Mouse (Mus musculus): ENCODE data around the gene Mad2l2. TPM values are rescaled to one million over a fixed set of nuclear protein-coding genes. Genes with fewer than 3 reads are reported as not detected.
A peak's percentile ranks its signal among the peaks of the same experiment; 100 is the strongest.
"Not testable (repeated sequence)": the region's sequence is repeated elsewhere in the genome, so short reads cannot be mapped to it uniquely, and the experiment has no call there.

The Mad2l2 gene
- polyA plus RNA-seq, 1 experiment from 2014 or later, result 90.6 TPM

GRCm38 (mm10) chr4:148166431-148166830 lies 36.2 kb downstream of the Mad2l2 start:
- Histone ChIP-seq H3K36me3 (no peaks in the 10 kb centered on the region), H3K4me2 (replicated peaks) (peak overlapping the region; percentile 41), H3K4me3 (no peak overlapping the region), H3K4me1 (peaks cover 27% of the 10 kb centered on the region), H3K27me3 (replicated peaks) (peaks cover 59% of the 10 kb centered on the region), H3K9ac (no peak overlapping the region; the same call in 1 of the 2 replicates), H3K27ac (no peak overlapping the region), H3K9me3 (no peaks in the 10 kb centered on the region)
- 5% methylated on average over 10 of the region's 10 CpGs for WGBS
- ATAC-seq (ENCODE audit: low FRiP score, low read depth), result peak; percentile 22; the same call in 1 of the 2 replicates

GRCm38 (mm10) chr4:148166986-148167385 lies 36.8 kb downstream of the Mad2l2 start:
- Histone ChIP-seq H3K4me2 (replicated peaks) (peak overlapping the region; percentile 41), H3K9ac (no peak overlapping the region; the same call in 1 of the 2 replicates), H3K27me3 (replicated peaks) (peaks cover 55% of the 10 kb centered on the region), H3K36me3 (no peaks in the 10 kb centered on the region), H3K4me3 (no peak overlapping the region), H3K9me3 (no peaks in the 10 kb centered on the region), H3K4me1 (peaks cover 27% of the 10 kb centered on the region), H3K27ac (no peak overlapping the region)
- ATAC-seq (ENCODE audit: low FRiP score, low read depth), result 0 out of 2 replicates have a peak, but pooled peaks have one; percentile 10
- 33% methylated on average over 4 of the region's 4 CpGs for whole genome bisulfite sequencing

GRCm38 (mm10) chr4:148168287-148168686 lies 38.1 kb downstream of the Mad2l2 start:
- no peaks in the 10 kb centered on the region for H3K9me3 ChIP-seq
- 26% methylated on average over 7 of the region's 7 CpGs for WGBS
- H3K4me1 ChIP-seq, result peaks cover 27% of the 10 kb centered on the region
- no peak overlapping the region for H3K27ac ChIP-seq
- H3K36me3 ChIP-seq, result no peaks in the 10 kb centered on the region
- ATAC-seq (ENCODE audit: low FRiP score, low read depth), result no peak
- no peak overlapping the region for H3K9ac ChIP-seq
- H3K4me2 ChIP-seq (replicated peaks), result no peak overlapping the region
- H3K4me3 ChIP-seq, result no peak overlapping the region
- peaks cover 54% of the 10 kb centered on the region for H3K27me3 ChIP-seq (replicated peaks)

GRCm38 (mm10) chr4:148169586-148169985 lies 39.4 kb downstream of the Mad2l2 start:
- Histone ChIP-seq H3K9me3 (no peaks in the 10 kb centered on the region), H3K4me2 (replicated peaks) (no peak overlapping the region), H3K36me3 (no peaks in the 10 kb centered on the region), H3K27me3 (replicated peaks) (peaks cover 47% of the 10 kb centered on the region), H3K27ac (no peak overlapping the region), H3K9ac (no peak overlapping the region), H3K4me1 (peaks cover 26% of the 10 kb centered on the region), H3K4me3 (no peak overlapping the region)
- WGBS, result 24% methylated on average over 15 of the region's 15 CpGs
- ATAC-seq (ENCODE audit: low FRiP score, low read depth), result no peak

GRCm38 (mm10) chr4:148170842-148171241 lies 40.7 kb downstream of the Mad2l2 start:
- H3K27ac ChIP-seq, result no peak overlapping the region
- no peak overlapping the region for H3K9ac ChIP-seq
- peaks cover 39% of the 10 kb centered on the region for H3K27me3 ChIP-seq (replicated peaks)
- no peaks in the 10 kb centered on the region for H3K36me3 ChIP-seq
- peaks cover 17% of the 10 kb centered on the region for H3K4me1 ChIP-seq
- H3K4me2 ChIP-seq (replicated peaks), result no peak overlapping the region
- WGBS, result 1% methylated on average over 2 of the region's 2 CpGs
- H3K9me3 ChIP-seq, result no peaks in the 10 kb centered on the region
- no peak for ATAC-seq (ENCODE audit: low FRiP score, low read depth)
- H3K4me3 ChIP-seq, result no peak overlapping the region

GRCm38 (mm10) chr4:148171261-148171660 lies 41.1 kb downstream of the Mad2l2 start:
- peaks cover 14% of the 10 kb centered on the region for H3K4me1 ChIP-seq
- no peak overlapping the region for H3K4me2 ChIP-seq (replicated peaks)
- H3K36me3 ChIP-seq, result no peaks in the 10 kb centered on the region
- H3K27ac ChIP-seq, result no peak overlapping the region
- no peak overlapping the region for H3K9ac ChIP-seq
- H3K9me3 ChIP-seq, result no peaks in the 10 kb centered on the region
- no peak overlapping the region for H3K4me3 ChIP-seq
- 67% methylated on average over 3 of the region's 3 CpGs for WGBS
- no peak for ATAC-seq (ENCODE audit: low FRiP score, low read depth)
- H3K27me3 ChIP-seq (replicated peaks), result peaks cover 35% of the 10 kb centered on the region

GRCm38 (mm10) chr4:148173811-148174494 lies 43.8 kb downstream of the Mad2l2 start:
- H3K27me3 ChIP-seq (replicated peaks), result peaks cover 30% of the 10 kb centered on the region
- H3K4me1 ChIP-seq, result peaks cover 10% of the 10 kb centered on the region

GRCm38 (mm10) chr4:148174495-148174862 lies 44.3 kb downstream of the Mad2l2 start:
- peaks cover 28% of the 10 kb centered on the region for H3K27me3 ChIP-seq (replicated peaks)
- no peak overlapping the region for H3K4me3 ChIP-seq
- no peak overlapping the region for H3K9ac ChIP-seq
- peak overlapping the region; percentile 47; the same call in 1 of the 2 replicates for H3K27ac ChIP-seq
- H3K36me3 ChIP-seq, result no peaks in the 10 kb centered on the region
- no peaks in the 10 kb centered on the region for H3K9me3 ChIP-seq
- H3K4me2 ChIP-seq (replicated peaks), result peak overlapping the region; percentile 47
- H3K4me1 ChIP-seq, result peaks cover 10% of the 10 kb centered on the region
- WGBS, result 15% methylated on average over 12 of the region's 12 CpGs
- no peak for ATAC-seq (ENCODE audit: low FRiP score, low read depth)

More at GRCm38 (mm10) chr4:148173811-148174494, 43.8 kb downstream of the Mad2l2 start:
- Histone ChIP-seq H3K9me3 (no peaks in the 10 kb centered on the region), H3K36me3 (no peaks in the 10 kb centered on the region), H3K9ac (peak overlapping the region; percentile 10; the same call in 1 of the 2 replicates), H3K4me2 (replicated peaks) (peak overlapping the region; percentile 47), H3K4me3 (no peak overlapping the region), H3K27ac (peak overlapping the region; percentile 47; the same call in 1 of the 2 replicates)
- peak; percentile 51 for ATAC-seq (ENCODE audit: low FRiP score, low read depth)
- WGBS, result 2% methylated on average over 30 of the region's 30 CpGs

GRCm38 (mm10) chr4:148176603-148177002 lies 46.4 kb downstream of the Mad2l2 start:
- H3K4me2 ChIP-seq (replicated peaks); H3K9me3 ChIP-seq; H3K9ac ChIP-seq; H3K27ac ChIP-seq; H3K36me3 ChIP-seq; H3K4me3 ChIP-seq; ATAC-seq (ENCODE audit: low FRiP score, low read depth): not testable (repeated sequence)
- 79% methylated on average over 5 of the region's 6 CpGs for WGBS
- H3K4me1 ChIP-seq, result peaks cover 10% of the 10 kb centered on the region; the same call in 1 of the 2 replicates
- peaks cover 24% of the 10 kb centered on the region for H3K27me3 ChIP-seq (replicated peaks)

- Histone ChIP-seq H3K27ac (no peak overlapping the region), H3K36me3 (no peaks in the 10 kb centered on the region), H3K4me3 (no peak overlapping the region), H3K27me3 (replicated peaks) (peaks cover 16% of the 10 kb centered on the region), H3K4me1 (peaks cover 10% of the 10 kb centered on the region; the same call in 1 of the 2 replicates), H3K9ac (no peak overlapping the region), H3K9me3 (no peaks in the 10 kb centered on the region), H3K4me2 (replicated peaks) (no peak overlapping the region)
- ATAC-seq (ENCODE audit: low FRiP score, low read depth), result no peak
Measured at GRCm38 (mm10) chr4:148177716-148178115, 47.5 kb downstream of the Mad2l2 start.

- Histone ChIP-seq H3K4me1 (peaks cover 11% of the 10 kb centered on the region), H3K4me3 (no peak overlapping the region), H3K4me2 (replicated peaks) (no peak overlapping the region), H3K27me3 (replicated peaks) (no peaks in the 10 kb centered on the region), H3K36me3 (no peaks in the 10 kb centered on the region), H3K9me3 (no peaks in the 10 kb centered on the region), H3K27ac (no peak overlapping the region), H3K9ac (no peak overlapping the region)
- no peak for ATAC-seq (ENCODE audit: low FRiP score, low read depth)
- 89% methylated on average over 12 of the region's 12 CpGs for WGBS
Measured at GRCm38 (mm10) chr4:148181483-148181882, 51.3 kb downstream of the Mad2l2 start.

GRCm38 (mm10) chr4:148182363-148182762 lies 52.2 kb downstream of the Mad2l2 start:
- WGBS, result 36% methylated on average over 8 of the region's 8 CpGs
- Histone ChIP-seq H3K36me3 (no peaks in the 10 kb centered on the region), H3K4me1 (peaks cover 10% of the 10 kb centered on the region; the same call in 1 of the 2 replicates), H3K27me3 (replicated peaks) (no peaks in the 10 kb centered on the region), H3K9ac (no peak overlapping the region), H3K4me2 (replicated peaks) (no peak overlapping the region), H3K4me3 (no peak overlapping the region), H3K9me3 (no peaks in the 10 kb centered on the region), H3K27ac (no peak overlapping the region)
- ATAC-seq (ENCODE audit: low FRiP score, low read depth), result 0 out of 2 replicates have a peak, but pooled peaks have one; percentile 29

GRCm38 (mm10) chr4:148184564-148184963 lies 54.4 kb downstream of the Mad2l2 start:
- Histone ChIP-seq H3K9me3 (no peaks in the 10 kb centered on the region), H3K27me3 (replicated peaks) (no peaks in the 10 kb centered on the region), H3K4me2 (replicated peaks) (no peak overlapping the region), H3K36me3 (no peaks in the 10 kb centered on the region), H3K4me3 (no peak overlapping the region), H3K4me1 (peaks cover 10% of the 10 kb centered on the region; the same call in 1 of the 2 replicates), H3K27ac (no peak overlapping the region), H3K9ac (no peak overlapping the region)
- no peak for ATAC-seq (ENCODE audit: low FRiP score, low read depth)
- 30% methylated on average over 9 of the region's 9 CpGs for WGBS
